Mouse (Mus musculus) CD4-positive, CD25-positive, alpha-beta regulatory T cell, adult 2 months (primary cell): Measurements from ENCODE around the gene Ttll5.

ENCODE experiments used
- DNase-seq: peaks from one replicate; pipeline ENCODE4 v3.0.0-alpha.2; 2012; ENCODE audit warnings: low read depth, low spot score

Ttll5 gene

DNA sequence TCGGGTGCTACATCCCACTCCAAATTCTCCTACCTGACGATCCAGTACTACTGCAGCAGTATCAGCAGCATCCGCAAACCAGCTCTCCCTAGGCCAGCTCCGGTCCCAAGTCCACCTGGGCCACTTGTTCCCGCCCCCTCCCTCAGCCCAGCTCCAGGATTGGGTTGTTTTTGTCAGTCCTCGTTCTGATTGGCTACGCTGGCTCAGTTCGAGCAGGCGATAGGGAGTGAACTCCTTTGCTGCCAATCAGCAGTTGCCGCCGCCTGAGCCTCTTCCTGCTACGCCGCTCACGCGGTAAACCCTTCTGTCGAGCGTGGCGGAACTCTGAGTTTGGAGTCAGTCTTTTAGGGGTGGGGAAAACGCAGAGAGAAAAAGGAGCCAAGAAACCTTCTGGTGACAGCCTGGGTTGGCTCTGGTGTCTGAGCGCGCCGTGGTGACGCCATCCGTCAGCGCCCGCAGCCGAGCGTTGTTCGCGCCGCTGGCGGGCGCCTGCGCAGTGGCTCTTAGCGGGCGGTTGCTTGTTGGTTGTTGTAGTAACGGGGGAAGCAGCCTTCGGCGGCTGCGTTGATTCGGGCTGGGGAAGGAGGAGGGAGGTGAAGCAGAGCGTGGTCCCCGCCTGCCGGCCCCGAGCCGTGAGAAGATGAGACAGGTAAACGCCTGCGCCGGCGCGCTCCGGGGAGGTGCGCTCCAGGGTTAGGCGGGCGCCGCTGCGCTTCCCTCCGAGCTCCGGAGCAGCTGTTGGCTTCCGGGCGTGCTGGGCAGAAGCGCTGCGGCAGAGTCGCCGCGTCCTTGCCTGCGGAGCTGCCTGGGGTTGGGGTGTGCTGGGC is at the start of gene Ttll5, which contains the start of gene Erg28:
Gene Ttll5 (plus strand): TSS at position 222 of the 827 bp plus-strand sequence.
Gene Erg28 (minus strand): TSS at position 113 of the 827 bp plus-strand sequence.
- DNase-seq, result peak; percentile 96

GRCm38 (mm10) chr12:85778962-85779361 is 45.5 kb upstream of the Ttll5 start:
- DNase-seq, result no peak

DNA sequence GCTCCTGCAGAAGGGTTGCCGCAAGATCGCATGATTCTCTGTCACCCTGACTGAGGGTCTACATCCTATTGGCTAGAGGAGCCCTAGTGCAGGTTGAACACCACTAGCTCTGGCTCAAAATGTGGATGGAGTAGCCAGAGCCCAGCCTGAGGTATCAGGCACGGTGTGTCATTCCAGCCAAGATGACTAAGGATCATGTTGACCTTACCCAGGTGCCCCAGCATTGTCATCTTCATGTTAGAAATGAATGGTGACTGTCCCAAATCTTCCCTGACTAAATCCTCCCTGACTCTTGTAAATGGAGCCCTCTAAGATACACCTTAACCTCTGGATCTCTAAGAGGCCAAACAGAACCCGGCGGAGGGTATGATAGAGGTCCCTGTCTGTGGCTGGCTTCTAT is 44.8 kb upstream of the Ttll5 start:
- DNase-seq, result no peak

DNA sequence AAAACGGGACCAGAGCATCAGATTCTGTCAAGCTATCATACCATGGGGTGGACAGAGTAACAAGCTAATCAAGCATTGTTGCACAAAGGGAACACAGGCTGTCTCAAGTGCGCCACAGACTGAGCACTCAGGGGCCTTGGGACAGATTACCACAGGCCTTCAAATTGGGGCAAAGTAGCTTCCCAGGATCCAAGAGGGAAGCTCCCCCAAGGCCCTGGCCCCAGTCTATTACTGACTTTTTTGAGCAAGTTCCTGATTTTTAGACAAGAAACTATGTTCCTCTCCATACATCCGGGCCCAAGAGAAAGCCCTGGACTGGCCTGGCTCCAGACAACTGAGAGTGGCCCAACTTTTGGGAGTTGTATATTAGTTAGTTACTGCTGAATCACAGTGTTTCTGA is 42.9 kb upstream of the Ttll5 start:
- DNase-seq, result no peak

DNA sequence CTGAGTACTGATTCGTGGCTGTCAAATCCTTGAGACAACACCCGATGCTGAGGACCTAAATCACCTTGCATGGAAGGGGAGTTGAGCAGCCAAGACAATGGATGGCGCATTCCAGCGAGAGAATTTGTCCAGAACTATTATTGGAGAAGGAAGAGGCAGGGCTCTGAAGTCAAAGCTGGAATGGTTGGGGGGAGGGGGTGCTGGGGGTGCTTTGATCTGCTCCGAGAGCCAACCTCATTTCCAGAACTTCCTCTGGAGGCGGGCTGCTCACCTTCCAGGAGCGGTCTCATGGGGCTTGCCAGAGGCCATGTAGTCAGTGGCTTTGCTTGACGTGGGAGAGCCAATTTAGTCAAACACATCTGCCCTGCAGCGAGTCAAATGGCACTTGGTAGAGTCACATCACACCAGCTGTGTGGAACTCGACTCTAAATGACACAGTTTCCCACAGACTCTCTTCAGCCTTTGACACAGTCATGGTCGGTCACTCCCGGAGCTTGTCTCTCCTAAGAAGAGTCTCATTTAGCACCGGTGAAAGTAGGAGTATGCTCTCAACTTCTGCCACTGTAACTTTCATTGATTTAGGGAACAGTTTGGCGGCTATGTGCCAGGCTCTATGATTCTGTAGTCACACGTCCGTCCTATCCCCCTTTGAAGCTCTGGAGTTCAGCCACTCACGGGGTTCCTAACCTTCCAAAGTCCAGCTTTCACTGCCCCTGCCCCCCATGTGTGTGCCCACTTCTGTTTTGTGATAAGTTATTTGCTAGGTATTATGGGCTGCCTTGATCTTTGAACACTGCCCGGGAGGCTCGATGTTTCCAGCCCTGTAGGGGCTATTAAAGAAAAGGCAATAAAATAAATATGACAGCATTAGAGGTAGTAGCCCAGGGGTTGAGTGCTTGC is 39.3 kb upstream of the Ttll5 start:
- DNase-seq, result no peak

GRCm38 (mm10) chr12:85792158-85792557 is 32.3 kb upstream of the Ttll5 start:
- DNase-seq, result no peak

DNA sequence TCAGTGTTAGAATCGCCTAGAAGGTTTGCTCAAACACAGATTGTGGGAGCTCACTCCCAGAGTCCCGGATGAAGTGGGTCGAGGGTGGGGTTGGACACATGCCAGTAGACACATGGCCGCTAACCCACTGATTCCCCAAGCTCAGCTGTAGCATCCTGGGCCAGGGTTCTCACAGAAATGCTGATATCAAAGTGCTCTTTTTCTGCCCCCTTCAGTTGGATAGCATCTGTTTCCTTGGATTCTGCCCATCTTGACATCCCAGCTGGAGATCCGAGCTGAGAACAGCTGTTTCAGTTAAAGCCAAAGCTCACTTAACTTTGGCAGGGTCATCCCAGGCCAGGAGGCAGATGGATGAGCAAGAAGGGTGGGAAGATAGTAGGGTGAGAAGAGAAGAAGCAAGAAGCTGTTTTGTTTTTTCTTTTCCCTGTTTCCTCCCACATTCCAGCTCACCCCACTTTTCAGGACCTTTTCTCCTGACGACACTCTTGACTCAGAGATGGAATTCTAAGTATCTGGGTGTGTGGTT is 31.6 kb upstream of the Ttll5 start:
- DNase-seq, result no peak

DNA sequence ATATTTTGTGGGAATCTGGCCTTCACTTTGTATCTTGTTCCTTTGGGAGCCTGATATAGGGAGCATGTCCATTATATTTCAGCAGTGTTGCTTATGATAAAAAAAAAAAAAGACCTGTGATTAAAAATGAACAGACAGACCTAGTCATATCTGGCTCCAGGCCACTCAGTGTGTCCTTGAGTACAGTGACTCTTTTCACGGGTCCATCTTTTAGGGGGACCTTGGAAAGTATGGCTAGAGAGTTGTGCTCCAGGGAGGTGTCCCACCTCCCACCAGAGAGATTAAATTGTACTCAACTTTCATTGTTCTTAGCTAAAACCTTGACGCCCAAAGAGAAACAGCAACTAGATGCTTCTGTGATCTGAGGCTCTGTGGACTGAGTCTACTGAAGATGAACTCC is 30.4 kb upstream of the Ttll5 start:
- DNase-seq, result no peak

GRCm38 (mm10) chr12:85795551-85795950 is 28.9 kb upstream of the Ttll5 start:
- DNase-seq, result no peak

DNA sequence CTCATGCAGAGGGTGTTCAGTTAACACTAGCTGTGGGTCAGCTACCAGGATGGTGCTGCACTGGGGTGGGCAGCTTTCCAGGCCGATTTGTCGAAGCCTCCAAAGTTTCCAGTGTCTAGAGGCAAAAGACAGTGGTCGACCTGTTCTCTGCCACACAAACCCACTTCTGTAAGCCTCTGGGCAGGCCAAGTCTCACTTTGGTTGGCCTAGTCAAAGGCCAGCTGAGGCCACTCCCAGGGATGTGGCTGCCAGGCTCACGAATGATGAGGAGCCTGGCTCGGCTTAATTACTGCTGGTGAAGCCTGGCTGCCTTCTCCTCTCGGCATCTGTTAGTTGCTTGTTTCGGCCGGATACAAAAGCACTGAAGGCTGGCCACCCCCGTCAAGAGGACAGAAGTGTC is 24.4 kb upstream of the Ttll5 start:
- no peak for DNase-seq

GRCm38 (mm10) chr12:85809726-85810125 is 14.7 kb upstream of the Ttll5 start:
- DNase-seq, result no peak

DNA sequence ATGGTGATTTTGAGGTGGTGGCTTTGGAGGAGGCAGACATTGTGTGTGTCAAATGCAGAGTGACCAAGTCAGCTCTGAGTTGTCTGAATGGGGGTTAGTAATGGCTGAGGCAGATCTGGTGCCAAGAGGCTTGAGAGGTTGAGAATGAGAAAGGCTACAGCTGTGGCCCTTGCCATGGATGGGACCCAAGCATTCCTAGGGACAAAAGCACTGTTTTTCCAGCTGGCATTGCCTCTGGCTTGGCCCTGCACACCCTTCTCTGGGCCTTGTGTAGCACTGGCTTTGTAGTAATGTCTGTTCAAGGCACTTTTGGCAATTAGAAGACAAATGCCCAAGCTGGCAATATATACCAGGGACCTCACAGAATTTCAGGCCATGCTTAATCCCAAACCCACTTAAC is 13.5 kb upstream of the Ttll5 start:
- DNase-seq, result no peak

- no peak for DNase-seq
Measured at GRCm38 (mm10) chr12:85811676-85812075, 12.8 kb upstream of the Ttll5 start.

DNA sequence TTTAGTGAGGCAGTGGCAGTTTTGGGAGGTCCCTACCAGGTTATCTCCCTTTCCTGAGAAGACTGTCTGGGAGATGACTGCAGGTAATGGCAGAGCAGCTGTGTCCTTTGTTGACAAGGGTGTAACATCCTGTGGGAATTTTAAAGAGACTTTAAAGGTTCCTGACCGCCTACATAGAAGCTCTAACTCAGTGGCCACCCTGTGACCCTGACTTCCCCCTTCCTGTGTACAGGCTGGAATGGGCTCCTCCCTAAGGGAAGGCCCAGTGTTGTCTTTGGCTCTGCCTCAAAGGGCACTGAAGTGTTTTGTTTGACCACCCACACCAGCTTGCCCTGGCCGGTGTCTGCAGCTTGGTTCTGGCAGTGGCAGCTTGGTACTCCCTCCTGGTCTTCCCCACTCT is 10.9 kb upstream of the Ttll5 start:
- DNase-seq, result no peak

GRCm38 (mm10) chr12:85822051-85822450 is 2.4 kb upstream of the Ttll5 start:
- DNase-seq, result peak; percentile 21

- DNase-seq, result no peak
Measured at GRCm38 (mm10) chr12:85825361-85825760, 902 bp downstream of the Ttll5 start.

DNA sequence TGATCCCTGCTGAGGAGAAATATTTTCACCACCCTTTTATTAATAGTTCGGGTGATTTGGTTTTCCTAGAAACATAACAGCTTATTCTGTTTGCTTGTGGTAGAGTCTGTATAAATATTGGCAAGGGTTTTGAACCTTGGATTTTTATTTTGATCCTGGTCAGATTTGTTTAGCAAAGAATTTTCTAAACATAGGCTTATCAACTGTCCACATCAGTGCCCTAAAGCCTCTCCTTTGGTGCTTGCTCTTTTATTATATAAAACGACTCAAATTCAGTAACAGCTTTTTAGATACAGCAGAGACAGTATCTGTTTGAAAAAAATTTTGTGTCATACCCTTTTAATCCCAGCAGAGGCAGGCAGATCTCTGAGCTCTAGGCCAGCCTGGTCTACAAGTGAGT is 1.4 kb downstream of the Ttll5 start:
- no peak for DNase-seq

- no peak for DNase-seq
Measured at GRCm38 (mm10) chr12:85828856-85829255, 4.4 kb downstream of the Ttll5 start.

DNA sequence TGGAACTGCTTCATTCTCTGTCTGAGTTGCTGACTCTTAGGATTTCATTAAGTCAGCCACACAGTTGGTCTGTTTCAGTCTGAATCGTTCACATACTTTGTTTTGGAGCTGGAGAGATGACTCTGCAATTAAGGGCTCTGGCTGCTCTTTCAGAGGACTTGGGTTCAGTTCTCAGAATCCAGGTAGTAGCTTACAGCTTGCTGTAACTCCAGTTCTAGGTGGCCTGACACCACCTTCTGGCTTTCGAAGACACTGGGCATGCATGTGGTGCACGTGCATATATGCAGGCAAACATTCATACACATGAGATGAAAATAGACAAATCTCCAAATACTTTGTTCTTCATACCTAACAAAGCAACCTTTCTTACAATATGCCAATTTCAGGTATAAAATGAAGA is 5.4 kb downstream of the Ttll5 start:
- DNase-seq, result no peak

DNA sequence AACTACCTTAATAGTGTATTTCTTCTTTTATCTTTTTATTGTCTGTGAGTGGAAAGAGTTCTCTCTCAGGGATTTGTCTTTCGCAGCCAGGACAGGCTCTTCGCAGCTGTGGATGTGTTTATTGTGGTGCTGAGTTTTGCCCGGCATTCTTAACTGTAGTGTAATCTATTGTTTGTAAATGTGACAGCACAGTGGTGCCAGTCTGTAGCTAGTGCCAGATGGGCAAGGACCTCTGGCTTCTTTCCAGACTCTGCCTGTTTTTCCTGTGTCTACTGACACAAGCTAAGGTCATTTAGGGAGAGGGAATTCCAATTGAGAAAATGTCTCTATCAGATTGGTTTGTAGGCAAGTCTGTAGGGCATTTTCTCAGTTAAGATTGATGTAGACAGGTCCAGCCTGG is 6.2 kb downstream of the Ttll5 start:
- DNase-seq, result no peak

GRCm38 (mm10) chr12:85834543-85834942 is 10.1 kb downstream of the Ttll5 start:
- DNase-seq, result no peak

DNA sequence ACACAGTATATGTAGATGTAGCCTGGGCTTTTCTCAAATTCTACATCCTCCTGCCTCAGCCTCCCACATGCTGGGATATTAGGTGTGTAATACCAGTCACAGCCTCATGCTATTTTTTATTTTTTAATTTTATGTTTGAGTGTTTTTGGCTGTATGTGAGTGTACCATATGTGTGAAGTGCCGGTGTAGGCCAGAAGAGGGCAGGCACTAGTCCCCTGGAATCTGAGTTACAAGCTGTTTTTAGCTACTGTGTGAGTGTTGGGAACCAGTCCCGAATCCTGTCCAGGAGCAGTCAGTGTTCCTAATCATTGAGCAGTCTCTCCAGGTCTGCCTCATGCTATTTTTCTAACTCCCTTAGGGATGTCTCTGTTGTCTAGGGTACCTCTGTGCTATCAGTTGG is 13.3 kb downstream of the Ttll5 start:
- DNase-seq, result no peak
